Mouse (Mus musculus): ENCODE data around the gene Galns.
A peak's percentile ranks its signal among the peaks of the same experiment; 100 is the strongest.

Gene Galns

DNA sequence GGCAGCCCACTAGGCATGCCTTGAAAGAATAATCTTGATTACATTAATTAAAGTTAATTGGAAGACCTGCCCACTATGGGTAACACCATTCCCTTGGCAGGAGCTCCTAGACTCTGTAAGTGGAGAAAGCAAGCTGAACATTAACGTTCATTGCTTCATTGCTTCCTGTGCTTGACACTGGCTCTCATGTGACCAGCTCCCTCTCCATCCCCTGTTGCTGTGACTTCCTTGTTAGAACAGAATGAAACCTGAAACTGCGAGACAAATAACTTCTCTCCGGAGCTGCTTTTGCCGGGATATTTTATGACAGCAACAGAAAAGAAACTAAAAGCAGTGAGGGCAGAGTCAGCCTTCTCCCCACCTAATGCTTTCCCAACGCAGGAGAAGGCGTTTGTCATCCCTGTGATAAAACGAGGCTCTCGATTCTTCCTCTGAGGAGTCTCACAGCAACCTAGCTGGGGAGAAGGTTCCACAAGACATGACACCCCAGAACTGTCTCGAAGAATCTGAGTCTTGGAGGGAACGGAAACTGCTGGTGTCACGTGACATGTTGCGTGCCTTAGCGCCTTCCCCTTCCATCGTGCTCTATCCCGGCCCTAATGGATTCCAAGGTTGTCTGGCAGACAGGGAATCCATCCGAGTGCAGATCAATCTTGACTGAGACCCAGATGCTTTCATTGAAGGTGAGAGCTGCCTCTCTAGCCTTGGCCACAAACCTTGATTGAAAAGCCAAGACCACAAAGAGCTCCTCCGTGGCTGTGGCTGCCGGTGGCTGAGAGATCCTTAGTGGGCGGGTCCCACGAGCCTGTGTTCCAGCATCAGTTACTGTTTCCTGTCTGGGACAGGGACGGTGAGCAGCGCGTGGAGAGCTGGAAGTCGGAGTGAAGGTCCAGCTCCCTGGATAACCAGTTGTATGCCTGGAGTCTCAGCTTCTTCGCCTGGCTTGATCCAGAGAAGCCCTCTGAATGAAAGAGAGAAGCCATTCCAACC, 46.6 kb downstream of the Galns start:
- DNase-seq = no peak

DNA sequence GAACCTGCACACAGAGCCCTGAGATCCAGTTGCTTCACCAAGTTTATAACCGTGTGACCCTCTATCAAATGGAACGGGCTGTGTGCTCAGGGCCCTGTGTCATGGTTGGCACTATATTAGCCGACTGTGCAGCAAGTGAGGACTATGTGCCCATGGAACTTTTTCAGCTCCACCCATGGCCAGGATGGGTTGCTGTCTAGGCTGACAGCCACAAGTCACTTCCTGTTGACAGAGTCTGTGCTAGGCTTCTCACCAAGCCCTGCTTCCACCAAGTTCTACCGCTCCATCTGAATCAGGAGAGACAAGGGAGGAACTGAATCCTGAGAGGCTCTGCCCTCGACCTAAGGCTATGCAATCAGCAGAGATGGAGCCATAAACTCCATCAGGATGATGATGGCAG, 50.1 kb downstream of the Galns start:
- no peak for DNase-seq

DNA sequence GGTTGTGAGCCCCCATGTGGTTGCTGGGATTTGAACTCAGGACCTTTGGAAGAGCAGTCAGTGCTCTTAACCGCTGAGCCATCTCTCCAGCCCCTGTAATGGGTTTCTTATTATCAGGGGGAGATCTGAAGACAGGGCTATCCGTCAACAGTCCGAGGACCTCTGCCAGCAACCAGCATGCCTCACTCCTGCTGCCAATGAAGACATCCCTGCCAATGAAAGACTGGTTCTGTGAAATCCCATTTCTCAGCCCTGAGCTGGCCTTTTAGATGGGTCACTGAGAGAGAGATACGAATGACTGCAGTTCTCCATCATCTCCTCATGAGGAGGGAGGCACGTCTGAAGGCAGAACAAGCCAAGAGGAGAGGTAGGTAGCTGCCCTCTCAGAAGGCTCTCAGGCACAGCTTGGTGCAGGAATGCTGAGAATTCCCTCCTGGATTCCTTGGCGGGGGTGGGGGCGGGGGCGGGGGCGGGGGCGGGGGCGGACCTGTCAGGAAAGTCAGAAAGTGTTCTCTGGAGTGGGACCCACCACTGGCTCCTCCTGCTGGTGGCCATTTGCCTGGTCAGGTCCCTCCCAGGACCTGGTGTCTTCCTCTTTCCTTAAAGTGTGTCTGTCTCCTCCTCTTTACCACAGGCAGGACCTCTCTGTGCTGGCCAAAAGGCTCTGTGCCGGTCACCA, 52.5 kb downstream of the Galns start:
- peak; percentile 58 for DNase-seq

DNA sequence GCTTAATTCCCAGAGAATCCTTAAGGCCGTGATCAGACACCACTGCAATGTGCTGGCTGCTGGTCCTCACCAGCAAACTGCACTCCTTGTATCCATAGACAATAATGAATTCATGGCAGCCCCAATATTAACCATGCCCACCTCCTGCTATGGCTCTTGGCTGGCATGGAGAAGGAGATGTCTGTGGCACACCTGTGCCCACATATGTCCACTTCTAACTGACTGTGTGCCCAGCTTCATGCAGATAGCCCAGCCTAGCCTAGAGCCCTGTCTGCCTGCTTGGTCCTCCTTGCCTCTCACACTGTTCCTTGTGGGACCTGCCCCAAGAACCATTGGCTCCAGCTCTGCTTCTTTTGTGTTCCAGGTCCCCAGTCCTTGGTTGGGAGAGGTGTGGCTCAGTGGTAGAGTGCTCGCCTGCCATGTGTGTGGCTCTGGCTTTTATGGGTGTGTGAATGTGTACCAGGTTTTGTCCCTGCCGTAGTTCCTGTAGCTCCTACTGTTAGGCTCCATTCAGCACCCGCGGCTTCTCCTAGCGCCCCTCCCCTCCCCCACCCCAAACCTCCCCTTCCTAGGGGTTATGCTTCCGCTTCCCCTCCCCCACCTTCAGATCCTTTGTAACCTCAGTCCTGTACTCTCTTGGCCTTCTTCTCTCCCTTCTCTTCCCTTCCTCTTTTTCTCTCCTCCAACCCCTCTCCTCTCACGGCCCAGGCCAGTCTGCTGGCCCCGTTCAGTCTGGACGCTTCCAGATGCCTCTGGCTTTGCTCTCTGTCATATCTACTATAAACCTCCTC, 53.8 kb downstream of the Galns start:
- DNase-seq = no peak

DNA sequence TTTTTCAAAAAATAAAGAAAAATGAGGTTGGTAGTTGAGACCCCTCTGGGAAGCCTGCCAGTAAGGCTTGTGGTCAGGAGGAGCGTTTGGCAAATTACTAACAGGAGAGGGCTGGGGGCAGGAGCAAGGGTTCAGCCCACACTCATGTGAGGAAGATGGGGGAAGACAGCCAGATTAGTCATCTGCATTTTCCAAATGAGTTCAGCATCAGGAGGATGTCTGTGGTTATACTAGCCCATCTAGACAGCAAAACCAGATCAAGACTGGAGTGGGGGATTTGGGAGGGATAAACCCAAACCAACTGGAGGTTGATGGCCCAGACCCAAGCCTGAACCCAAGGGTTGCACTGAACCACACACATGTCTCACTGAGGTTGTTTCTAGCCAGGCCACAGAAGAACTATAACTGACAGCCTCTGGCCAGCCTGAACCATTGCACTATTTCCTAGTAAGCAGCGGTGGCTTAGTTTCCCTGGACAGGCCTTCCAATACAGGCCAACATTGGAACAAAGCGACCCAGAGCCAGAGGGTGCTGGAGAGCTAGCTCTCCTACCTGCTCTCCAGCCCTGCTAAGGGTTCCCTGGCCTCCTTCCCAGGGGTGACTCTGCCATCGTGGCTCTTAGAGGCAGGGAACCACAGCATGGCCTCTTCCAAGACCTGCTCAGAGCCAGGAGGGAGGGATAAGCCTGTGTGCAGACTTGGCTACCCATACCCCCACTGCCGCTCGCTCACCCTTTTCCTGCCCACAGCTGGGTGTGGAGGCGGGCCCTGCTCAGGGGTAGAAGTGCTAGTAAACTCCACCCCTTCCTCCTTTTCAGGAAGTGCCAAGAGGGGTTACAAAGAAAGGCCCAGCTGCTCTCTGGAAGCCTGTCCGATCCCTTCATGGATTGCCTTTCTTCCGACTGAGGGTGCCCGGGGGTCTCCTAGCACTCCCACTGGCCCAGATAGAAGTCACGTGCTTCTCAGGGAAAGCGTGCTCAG, 54.9 kb downstream of the Galns start:
- DNase-seq = peak; percentile 64

DNA sequence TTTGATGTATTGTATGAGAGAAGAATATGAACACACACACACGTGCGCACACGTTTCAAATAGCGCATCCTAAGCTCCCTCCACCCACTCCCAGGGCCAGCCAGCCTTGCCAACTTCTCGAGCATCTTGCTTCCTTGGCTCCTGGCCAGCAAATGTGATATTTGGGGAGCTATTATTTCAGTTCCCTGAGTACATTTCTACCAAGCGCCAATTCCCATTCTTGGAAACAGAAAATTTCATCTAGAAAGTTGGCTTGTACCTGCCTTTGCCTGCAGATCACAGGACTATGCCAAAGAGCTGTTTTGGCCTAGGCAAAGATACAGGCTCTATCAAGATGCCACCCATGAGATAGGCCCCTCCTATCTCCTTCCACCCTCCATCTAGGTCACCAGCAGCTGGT, 56.5 kb downstream of the Galns start:
- no peak for DNase-seq

DNA sequence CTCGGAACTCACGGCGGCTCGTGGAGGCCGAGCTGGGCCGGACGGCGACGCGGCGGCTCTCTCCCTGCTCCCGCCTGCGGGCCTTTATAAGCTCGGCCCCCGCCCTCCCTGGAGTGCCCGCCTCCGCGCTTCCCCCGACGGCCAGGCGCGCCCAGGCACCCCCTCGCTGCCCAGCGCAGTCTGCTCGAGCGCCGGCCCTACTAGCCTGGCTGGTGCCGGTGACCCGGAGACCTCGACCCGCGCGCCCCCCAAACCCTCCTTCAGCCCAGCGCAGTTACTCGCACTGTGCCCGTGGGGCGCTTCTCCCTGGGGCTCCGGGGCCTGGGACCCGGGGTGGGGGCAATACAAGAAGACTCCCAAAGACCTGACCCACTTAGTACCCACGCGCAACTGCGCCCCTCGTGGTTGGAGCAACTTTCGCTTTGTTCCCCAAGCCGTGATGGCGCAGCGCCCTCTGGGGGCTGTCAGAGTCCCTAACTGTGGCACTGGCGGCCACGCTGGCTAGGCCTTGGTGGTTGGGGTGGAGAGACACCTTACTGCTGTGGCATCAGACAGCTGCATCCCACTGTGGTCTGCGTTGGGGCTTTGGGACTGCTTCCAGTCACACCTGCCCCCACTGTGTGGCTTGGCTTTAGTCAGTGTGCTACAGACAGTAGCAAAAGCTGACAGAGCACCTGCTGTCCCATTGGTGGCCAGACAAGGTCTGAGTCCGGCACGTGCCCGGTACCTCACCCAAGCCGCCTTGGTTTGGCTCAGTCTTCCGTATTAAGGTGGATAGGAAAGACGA, 59.8 kb downstream of the Galns start, which contains the start of gene Piezo1:
TSS of gene Piezo1 (minus strand) at position 65 of the 787 bp plus-strand sequence.
- DNase-seq = peak; percentile 95

DNA sequence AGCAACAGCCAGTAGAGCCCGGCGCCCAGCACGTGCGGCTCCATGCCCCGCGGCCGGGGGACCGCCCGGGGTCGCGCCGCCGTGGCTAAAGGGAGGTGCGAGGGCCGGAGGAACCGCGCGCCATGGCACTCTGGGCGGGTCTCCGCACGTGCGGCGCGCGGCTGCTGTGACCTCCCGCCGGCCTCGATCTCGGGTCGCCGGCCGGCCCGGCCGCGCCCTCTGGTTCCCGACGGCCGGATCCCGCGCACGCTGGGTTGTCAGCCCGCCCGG, 60.3 kb downstream of the Galns start:
- DNase-seq = no peak

DNA sequence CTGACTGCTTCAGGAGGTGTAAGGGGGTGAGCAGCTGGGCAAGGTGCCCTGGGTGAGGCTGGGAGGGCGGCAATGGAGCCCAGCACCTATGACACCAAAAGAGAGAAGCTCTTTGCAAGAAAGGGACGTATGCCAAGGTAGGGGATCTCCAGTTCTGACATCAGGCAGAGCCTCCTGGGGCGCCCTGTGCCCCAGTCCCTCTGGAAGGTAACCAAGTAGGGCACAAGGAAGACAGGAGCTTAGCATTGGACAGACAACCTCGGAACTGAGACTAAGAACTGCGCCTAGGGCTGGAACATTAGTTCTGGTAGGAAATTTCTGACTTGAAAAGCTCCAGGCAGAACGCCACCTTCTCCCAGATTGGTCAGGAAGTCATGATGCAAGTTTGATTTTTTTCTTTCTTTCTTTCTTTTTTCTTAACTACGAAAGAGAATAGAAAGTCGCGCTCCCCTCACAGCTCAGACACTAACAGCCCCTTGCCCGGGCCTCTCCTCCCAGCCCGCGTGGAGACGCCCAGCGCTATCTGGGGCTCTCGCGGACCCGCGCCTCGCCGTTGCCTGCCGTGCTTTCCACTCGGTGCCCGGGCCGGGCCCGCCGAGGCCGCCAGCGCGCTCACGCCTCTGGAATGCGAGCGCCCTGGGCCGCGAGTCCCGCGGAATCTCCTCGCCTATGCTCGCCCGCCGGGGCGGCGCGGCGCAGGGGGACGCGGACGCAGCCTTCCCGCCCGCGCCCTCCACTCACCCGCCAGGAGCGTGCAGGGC, 60.8 kb downstream of the Galns start:
- peak; percentile 77 for DNase-seq

DNA sequence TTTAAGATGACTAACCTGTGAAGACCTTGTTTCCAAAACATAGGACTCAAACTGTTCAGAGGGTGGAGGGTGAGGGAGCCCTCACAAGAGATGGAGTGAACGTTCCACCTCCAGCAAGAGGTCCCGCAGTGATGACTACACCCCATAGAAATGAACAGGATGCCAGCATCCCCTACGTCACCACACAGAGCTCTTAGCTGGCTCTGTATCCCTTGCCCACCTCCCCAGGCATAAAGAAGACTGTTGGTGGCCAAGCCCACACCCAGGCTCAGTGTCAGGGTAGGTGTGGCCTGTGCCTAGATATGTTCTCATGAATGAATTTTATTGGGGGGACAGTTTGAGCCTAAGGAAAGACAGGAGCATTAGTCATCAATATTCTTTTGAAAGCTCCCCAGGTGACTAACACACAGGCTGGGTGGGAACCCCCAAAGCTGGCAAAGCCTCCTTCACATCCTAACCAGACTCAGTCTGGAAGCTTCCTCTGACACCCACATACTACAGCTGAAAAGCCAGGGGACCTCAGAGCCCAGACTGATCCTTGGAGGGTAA, 62.3 kb downstream of the Galns start:
- DNase-seq = no peak

DNA sequence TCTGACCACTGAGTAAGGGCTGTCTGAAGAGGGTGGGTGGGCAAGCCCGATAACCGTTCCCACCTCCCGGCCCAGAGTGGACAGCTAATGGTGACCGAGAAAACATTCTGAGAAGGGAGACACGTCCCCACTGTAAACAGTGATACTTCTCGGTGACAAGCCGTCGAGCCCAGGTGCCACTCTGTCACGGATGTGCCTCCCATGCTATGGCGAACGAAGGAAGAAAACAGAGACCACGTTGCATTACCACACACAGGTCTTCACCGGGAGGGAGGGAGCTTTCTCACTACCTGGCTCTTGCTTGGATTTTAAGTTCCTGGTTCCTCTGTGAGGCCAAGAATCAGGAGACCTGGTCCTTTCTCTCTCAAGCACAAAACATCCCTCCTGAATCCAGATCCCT, 62.9 kb downstream of the Galns start:
- no peak for DNase-seq

DNA sequence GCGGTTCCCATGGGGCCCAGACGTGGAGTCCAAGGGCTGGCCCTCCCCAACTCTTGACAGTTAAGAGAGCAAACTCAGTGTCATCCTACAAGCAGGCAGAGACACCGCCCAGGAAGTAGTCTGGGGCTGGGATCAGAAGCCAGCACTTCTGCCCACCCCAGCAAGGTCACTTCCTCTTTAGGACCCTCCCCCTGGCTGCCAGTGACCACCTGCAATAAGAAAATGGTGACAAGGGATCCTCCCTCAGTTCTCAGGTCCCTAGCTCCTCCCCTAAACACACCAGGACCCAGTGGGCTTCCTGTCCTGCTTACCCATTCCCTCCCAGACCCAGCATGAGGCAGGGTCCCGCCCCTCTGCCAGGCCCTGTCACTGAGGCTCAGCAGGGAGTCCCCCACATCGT, 63.4 kb downstream of the Galns start:
- DNase-seq = no peak

DNA sequence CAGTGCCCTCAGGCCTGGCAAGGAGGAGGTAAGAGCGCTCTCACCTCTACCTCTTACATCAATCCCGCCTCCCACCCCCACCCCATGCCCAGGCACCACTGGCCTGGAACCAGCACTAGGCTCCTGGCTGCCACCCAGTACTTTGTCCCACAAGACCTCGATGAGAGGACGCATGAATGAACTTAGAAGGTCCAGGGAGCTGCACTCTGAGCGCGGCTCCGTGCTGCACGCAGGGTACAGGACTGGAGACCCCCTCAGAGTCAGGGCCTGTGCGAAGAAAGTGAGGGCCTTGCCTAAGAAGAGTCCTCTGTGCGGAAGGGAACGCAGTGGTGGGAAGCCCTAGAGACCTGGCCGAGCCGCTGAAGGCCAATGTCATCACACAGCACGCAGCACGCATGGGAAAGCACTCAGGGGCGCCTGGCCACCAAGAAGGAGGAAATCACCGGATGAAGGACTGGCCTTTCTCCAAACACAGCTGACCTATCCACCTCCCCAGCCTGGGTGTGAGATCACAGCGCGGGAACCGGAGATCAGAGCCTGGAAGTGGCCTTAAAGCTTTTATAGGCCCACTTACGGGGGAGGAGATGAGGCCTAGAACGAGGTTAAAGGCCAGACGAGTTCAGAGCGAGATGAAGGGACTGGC, 64.3 kb downstream of the Galns start:
- DNase-seq = peak; percentile 91

DNA sequence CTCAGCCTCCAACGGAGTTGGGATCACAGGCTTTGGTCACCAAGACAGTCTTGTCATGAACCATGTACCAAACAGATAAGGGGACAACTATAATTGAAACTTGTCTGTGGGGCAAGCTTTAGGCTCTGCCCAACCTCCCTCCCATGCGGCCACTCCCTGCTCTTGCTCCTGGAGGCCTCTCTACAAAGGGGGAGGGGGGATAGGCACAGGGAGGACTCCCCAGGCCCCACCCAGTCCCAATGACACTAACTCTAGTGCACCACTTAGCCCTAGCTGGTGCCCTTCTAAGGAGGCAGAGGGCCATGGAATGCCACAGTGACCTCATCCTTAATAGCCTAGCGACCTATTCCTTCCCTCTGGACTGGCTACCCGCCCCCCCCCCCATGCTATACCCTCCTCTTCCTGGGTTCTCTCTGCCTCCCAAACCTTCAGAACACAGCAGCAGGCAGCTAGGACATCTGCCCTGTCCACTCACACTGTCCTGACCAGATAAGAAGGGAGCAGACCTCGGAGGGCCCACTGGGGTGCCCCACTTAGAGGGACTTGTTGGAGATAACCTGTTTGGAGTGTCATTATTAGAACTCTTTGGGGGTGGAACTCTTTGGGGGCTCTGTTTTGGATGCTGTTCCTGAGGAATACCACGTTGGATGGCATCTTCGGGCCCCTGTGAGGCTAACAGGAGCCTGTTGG, 65.1 kb downstream of the Galns start:
- no peak for DNase-seq

DNA sequence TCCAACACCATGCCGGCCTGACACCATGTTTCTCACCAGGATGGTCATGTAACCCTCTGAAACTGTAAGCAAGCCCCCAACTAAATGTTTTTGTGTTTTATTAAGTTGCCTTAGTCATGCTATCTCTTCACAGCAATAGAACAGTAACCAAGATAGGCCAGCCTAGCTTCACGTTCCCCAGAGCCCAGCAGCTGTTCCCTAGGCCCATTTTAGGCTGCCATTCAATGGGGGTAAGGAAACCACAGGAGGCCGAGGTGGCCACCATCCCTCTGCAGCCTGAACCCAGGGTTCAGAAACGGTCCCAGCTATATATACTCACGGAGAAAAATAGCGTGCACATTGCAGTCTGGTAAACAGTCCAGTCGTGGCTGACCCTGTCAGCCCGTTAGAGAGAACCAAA, 67.1 kb downstream of the Galns start:
- no peak for DNase-seq

DNA sequence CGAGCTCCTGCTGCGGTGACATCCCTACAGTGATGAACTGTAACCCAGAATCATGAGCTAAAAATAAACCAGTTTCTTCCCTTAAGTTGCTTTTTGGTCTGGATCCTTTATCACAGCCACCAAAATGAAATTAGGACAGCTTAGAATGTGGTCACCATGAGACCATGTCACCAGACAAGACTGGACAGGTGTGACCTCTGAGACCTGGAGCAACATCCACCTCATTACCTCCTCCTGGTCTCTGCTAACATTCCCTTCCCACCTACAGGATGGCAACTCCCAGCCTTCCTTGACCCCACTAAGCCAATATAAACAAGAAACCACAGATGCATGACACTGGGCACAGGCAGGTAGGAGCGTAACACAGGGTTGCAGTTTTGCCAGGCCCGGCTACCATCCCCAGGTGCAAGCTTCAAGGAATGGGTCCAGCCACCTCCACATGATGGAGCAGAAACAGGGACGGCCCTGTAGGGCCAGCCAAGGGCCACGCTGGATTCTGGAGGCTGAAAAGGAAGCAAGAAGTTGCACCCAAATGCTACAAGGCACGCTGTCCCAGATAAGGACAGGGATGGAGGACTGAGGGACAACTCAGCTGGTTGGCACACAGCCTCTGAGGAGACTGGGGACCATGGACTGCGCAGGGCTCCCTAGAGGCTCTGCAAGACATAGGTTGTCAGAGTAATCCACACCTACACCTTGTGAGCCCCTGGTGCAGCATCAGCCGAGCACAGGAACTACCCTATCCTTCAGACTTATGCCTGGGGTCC, 72.8 kb downstream of the Galns start:
- DNase-seq = no peak

DNA sequence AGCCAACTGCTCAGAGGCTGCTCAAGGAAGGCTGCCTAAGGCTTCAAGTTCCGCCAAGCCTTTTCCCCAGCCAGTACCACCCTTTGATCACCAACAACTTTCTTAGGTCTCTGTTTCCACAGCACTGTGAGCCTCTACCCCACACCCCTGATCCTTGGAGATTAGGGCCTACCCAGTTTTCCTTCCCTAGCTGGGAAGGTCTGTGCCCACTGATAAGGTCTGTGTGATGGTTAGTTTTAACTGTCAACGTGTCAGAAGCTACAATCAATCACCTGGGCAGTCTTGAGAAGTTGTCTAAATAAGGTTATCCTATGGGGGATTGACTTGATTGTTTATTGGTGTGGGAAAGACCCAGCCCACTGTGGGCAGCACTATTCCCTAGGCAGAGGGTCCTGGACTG, 73.5 kb downstream of the Galns start:
- no peak for DNase-seq

DNA sequence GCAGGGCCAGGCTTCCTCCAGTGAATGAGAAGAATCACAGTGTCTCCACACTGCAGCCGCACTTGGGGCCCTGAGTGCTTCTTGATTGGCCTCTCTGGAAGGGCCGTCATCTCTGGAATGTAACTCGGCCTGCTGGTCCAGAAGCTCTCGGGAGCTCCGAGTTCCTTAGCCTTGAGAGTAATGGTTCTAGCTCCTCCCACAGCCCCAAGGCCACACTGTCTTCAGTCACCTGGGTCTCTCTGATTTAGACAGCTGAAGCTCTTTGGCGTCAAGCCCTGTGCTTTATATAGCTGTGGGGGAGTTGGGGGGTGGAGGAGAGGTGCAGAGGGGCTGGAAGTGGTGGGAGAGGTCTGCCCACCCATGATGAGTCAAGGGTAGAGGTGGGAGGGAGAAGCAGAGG, 74.2 kb downstream of the Galns start:
- peak; percentile 76 for DNase-seq

Measured in kidney, postnatal 14 days (tissue).